Mouse (Mus musculus) stomach, embryonic 15.5 days (tissue): ENCODE results near the gene Tmem131l. TPM values are rescaled to one million over a fixed set of nuclear protein-coding genes. Genes with fewer than 3 reads are reported as not detected.

Experiments
- ATAC-seq: fragments of 200-750 bp; cut with Nextera tagmentation; 2 replicates; pipeline ENCODE4 v1.8.0; 2017; ENCODE audit warnings: low read depth, moderate number of reproducible peaks, moderate TSS enrichment; ENCODE audit not compliant: insufficient read depth, low FRiP score
- H3K27ac ChIP-seq: fragments of 300-500 bp; sonication (generic); 2 replicates; pipeline ENCODE4 v1.5.1; 2015; ENCODE audit warnings: mild to moderate bottlenecking, inconsistent platforms
- H3K27me3 ChIP-seq: fragments of 300-500 bp; sonication (generic); replicated peaks from 2 replicates; pipeline ENCODE4 v1.6.1; 2015; ENCODE audit warnings: inconsistent platforms
- H3K36me3 ChIP-seq: fragments of 300-500 bp; sonication (generic); 2 replicates; pipeline ENCODE4 v1.6.1; 2015; ENCODE audit warnings: inconsistent platforms
- H3K4me1 ChIP-seq: fragments of 300-500 bp; sonication (generic); 2 replicates; pipeline ENCODE4 v1.6.1; 2015; ENCODE audit warnings: inconsistent platforms
- H3K4me2 ChIP-seq: fragments of 300-500 bp; sonication (generic); 2 replicates; pipeline ENCODE4 v1.6.1; 2015; ENCODE audit warnings: mild to moderate bottlenecking, inconsistent platforms
- H3K4me3 ChIP-seq: fragments of 300-500 bp; sonication (generic); replicated peaks from 2 replicates; pipeline ENCODE4 v1.5.1; 2015; ENCODE audit warnings: inconsistent platforms
- H3K9ac ChIP-seq: fragments of 300-500 bp; sonication (generic); 2 replicates; pipeline ENCODE4 v1.6.1; 2015; ENCODE audit warnings: inconsistent platforms
- H3K9me3 ChIP-seq: fragments of 300-500 bp; sonication (generic); 2 replicates; pipeline ENCODE4 v1.6.1; 2016; ENCODE audit warnings: inconsistent platforms
- WGBS: fragments of 180-500 bp; shearing (Covaris S2); methylation state at CpG from one replicate; pipeline ENCODE4 v1.1.7; 2015; 5-methylcytosine and 5-hydroxymethylcytosine counted together
- polyA plus RNA-seq: library from polyadenylated mRNA; unstranded; fragments of >200 nt; fragmentation: Nextera tagmentation; extraction: Ambion mirVana; gene quantifications from 2 replicates; pipeline ENCODE4 v1.2.1, GENCODE M21; 2015

Tmem131l gene
- polyA plus RNA-seq, 1 experiment from 2014 or later, result 44.9 TPM

GRCm38 (mm10) chr3:83963705-83964104 lies 76.3 kb downstream of the Tmem131l start:
- H3K9me3 ChIP-seq, result no peaks in the 10 kb centered on the region
- 77% methylated on average over 5 of the region's 5 CpGs for WGBS
- no peak overlapping the region for H3K4me2 ChIP-seq
- H3K27ac ChIP-seq, result no peak overlapping the region
- no peak overlapping the region for H3K9ac ChIP-seq
- no peak for ATAC-seq
- 0 out of 2 replicates have a peak, but pooled peaks cover 3% of the 10 kb centered on the region for H3K4me1 ChIP-seq
- no peaks in the 10 kb centered on the region for H3K27me3 ChIP-seq
- H3K4me3 ChIP-seq, result no peak overlapping the region
- peaks cover 14% of the 10 kb centered on the region for H3K36me3 ChIP-seq

GRCm38 (mm10) chr3:83962571-83962970 lies 77.4 kb downstream of the Tmem131l start:
- Histone ChIP-seq H3K9me3 (no peaks in the 10 kb centered on the region), H3K36me3 (peaks cover 19% of the 10 kb centered on the region), H3K27me3 (no peaks in the 10 kb centered on the region), H3K4me2 (no peak overlapping the region), H3K9ac (no peak overlapping the region), H3K4me3 (no peak overlapping the region), H3K4me1 (0 out of 2 replicates have a peak, but pooled peaks cover 3% of the 10 kb centered on the region), H3K27ac (no peak overlapping the region)
- no peak for ATAC-seq
- WGBS, result 63% methylated on average over 3 of the region's 3 CpGs

- H3K4me1 ChIP-seq, result 0 out of 2 replicates have a peak, but pooled peaks cover 3% of the 10 kb centered on the region
- H3K4me2 ChIP-seq, result no peak overlapping the region
- ATAC-seq, result no peak
- no peak overlapping the region for H3K27ac ChIP-seq
- 80% methylated on average over 7 of the region's 7 CpGs for WGBS
- H3K9ac ChIP-seq, result no peak overlapping the region
- no peaks in the 10 kb centered on the region for H3K9me3 ChIP-seq
- no peaks in the 10 kb centered on the region for H3K27me3 ChIP-seq
- H3K36me3 ChIP-seq, result peaks cover 24% of the 10 kb centered on the region
- no peak overlapping the region for H3K4me3 ChIP-seq
Observed at GRCm38 (mm10) chr3:83962076-83962475, 77.9 kb downstream of the Tmem131l start.

- Histone ChIP-seq H3K36me3 (peaks cover 26% of the 10 kb centered on the region), H3K27me3 (no peaks in the 10 kb centered on the region), H3K9me3 (no peaks in the 10 kb centered on the region), H3K9ac (no peak overlapping the region), H3K4me2 (no peak overlapping the region), H3K4me3 (no peak overlapping the region), H3K27ac (no peak overlapping the region), H3K4me1 (0 out of 2 replicates have a peak, but pooled peaks cover 3% of the 10 kb centered on the region)
- 88% methylated on average over 7 of the region's 7 CpGs for WGBS
- no peak for ATAC-seq
Observed at GRCm38 (mm10) chr3:83958951-83959681, 80.9 kb downstream of the Tmem131l start.

- H3K4me1 ChIP-seq, result no peaks in the 10 kb centered on the region
- no peak for ATAC-seq
- 68% methylated on average over 8 of the region's 8 CpGs for WGBS
- no peak overlapping the region for H3K4me2 ChIP-seq
- H3K27ac ChIP-seq, result no peak overlapping the region
- no peaks in the 10 kb centered on the region for H3K27me3 ChIP-seq
- no peaks in the 10 kb centered on the region for H3K9me3 ChIP-seq
- no peak overlapping the region for H3K4me3 ChIP-seq
- peaks cover 14% of the 10 kb centered on the region for H3K36me3 ChIP-seq
- H3K9ac ChIP-seq, result no peak overlapping the region
Observed at GRCm38 (mm10) chr3:83953879-83954278, 86.1 kb downstream of the Tmem131l start.

GRCm38 (mm10) chr3:83948801-83949200 lies 91.2 kb downstream of the Tmem131l start:
- H3K27me3 ChIP-seq, result no peaks in the 10 kb centered on the region
- no peak overlapping the region for H3K27ac ChIP-seq
- H3K36me3 ChIP-seq, result no peaks in the 10 kb centered on the region
- H3K9me3 ChIP-seq, result no peaks in the 10 kb centered on the region
- no peak overlapping the region for H3K4me3 ChIP-seq
- WGBS, result 51% methylated on average over 4 of the region's 4 CpGs
- no peak for ATAC-seq
- no peak overlapping the region for H3K4me2 ChIP-seq
- peaks cover 7% of the 10 kb centered on the region; the same call in 1 of the 2 replicates for H3K4me1 ChIP-seq
- no peak overlapping the region for H3K9ac ChIP-seq

GRCm38 (mm10) chr3:83947476-83948245 lies 92.3 kb downstream of the Tmem131l start:
- H3K9ac ChIP-seq, result no peak overlapping the region
- H3K9me3 ChIP-seq, result no peaks in the 10 kb centered on the region
- H3K27ac ChIP-seq, result no peak overlapping the region
- no peak overlapping the region for H3K4me2 ChIP-seq
- WGBS, result 61% methylated on average over 8 of the region's 8 CpGs
- ATAC-seq, result no peak
- H3K4me3 ChIP-seq, result no peak overlapping the region
- H3K4me1 ChIP-seq, result peaks cover 7% of the 10 kb centered on the region; the same call in 1 of the 2 replicates
- H3K27me3 ChIP-seq, result no peaks in the 10 kb centered on the region
- no peaks in the 10 kb centered on the region for H3K36me3 ChIP-seq

- H3K36me3 ChIP-seq, result no peaks in the 10 kb centered on the region
- WGBS, result 56% methylated on average over 1 of the region's 1 CpGs
- peaks cover 7% of the 10 kb centered on the region; the same call in 1 of the 2 replicates for H3K4me1 ChIP-seq
- no peak for ATAC-seq
- H3K4me3 ChIP-seq, result no peak overlapping the region
- no peak overlapping the region for H3K4me2 ChIP-seq
- H3K27ac ChIP-seq, result no peak overlapping the region
- no peaks in the 10 kb centered on the region for H3K9me3 ChIP-seq
- H3K9ac ChIP-seq, result no peak overlapping the region
- no peaks in the 10 kb centered on the region for H3K27me3 ChIP-seq
Observed at GRCm38 (mm10) chr3:83946848-83947247, 93.1 kb downstream of the Tmem131l start.

GRCm38 (mm10) chr3:83943691-83944090 lies 96.3 kb downstream of the Tmem131l start:
- Histone ChIP-seq H3K4me2 (no peak overlapping the region), H3K4me3 (no peak overlapping the region), H3K4me1 (peaks cover 7% of the 10 kb centered on the region; the same call in 1 of the 2 replicates), H3K27ac (no peak overlapping the region), H3K9me3 (no peaks in the 10 kb centered on the region), H3K9ac (no peak overlapping the region), H3K36me3 (peaks cover 4% of the 10 kb centered on the region; the same call in 1 of the 2 replicates), H3K27me3 (no peaks in the 10 kb centered on the region)
- WGBS, result 84% methylated on average over 2 of the region's 2 CpGs
- no peak for ATAC-seq

- WGBS, result 82% methylated on average over 4 of the region's 4 CpGs
- H3K4me2 ChIP-seq, result no peak overlapping the region
- no peak overlapping the region for H3K27ac ChIP-seq
- H3K4me1 ChIP-seq, result peaks cover 7% of the 10 kb centered on the region; the same call in 1 of the 2 replicates
- H3K27me3 ChIP-seq, result no peaks in the 10 kb centered on the region
- peaks cover 4% of the 10 kb centered on the region for H3K36me3 ChIP-seq
- H3K4me3 ChIP-seq, result no peak overlapping the region
- no peak for ATAC-seq
- H3K9ac ChIP-seq, result no peak overlapping the region
- H3K9me3 ChIP-seq, result no peaks in the 10 kb centered on the region
Observed at GRCm38 (mm10) chr3:83943212-83943611, 96.8 kb downstream of the Tmem131l start.

- Histone ChIP-seq H3K27ac (no peak overlapping the region), H3K9me3 (no peaks in the 10 kb centered on the region), H3K9ac (no peak overlapping the region), H3K4me1 (no peaks in the 10 kb centered on the region), H3K4me2 (no peak overlapping the region), H3K27me3 (no peaks in the 10 kb centered on the region), H3K4me3 (no peak overlapping the region), H3K36me3 (peaks cover 8% of the 10 kb centered on the region)
- WGBS, result 73% methylated on average over 4 of the region's 4 CpGs
- ATAC-seq, result no peak
Observed at GRCm38 (mm10) chr3:83941921-83942320, 98.1 kb downstream of the Tmem131l start.

- peak; percentile 53; the same call in 1 of the 2 replicates for ATAC-seq
- WGBS, result 42% methylated on average over 5 of the region's 5 CpGs
- Histone ChIP-seq H3K4me2 (no peak overlapping the region), H3K9ac (no peak overlapping the region), H3K4me3 (no peak overlapping the region), H3K27me3 (no peaks in the 10 kb centered on the region), H3K27ac (0 out of 2 replicates have a peak overlapping the region, but pooled peaks have one; percentile 11), H3K9me3 (no peaks in the 10 kb centered on the region), H3K36me3 (peaks cover 9% of the 10 kb centered on the region), H3K4me1 (no peaks in the 10 kb centered on the region)
Observed at GRCm38 (mm10) chr3:83938871-83939270, 101.1 kb downstream of the Tmem131l start.
